Mouse (Mus musculus): ENCODE measurements around the gene St6gal1.

DNA sequence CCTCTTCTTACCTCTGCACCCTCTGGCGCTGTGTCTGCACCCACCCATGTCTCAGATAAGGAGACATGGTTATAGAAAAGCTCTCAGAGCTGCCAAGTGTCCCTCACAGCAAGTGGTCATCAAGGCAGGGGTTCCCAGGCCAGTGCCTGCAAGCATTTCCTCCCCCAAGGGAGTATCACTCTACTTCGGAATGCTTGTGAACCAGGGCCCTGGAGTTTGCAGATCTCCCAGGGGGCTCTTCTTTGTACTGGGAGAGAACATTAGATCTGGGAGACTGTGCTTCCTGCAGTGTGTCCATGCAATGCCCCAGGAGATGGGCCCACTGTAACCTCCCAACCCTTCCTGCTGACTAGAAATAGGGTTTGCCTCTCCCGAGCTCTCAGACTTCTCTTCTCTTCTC, 35.0 kb downstream of the St6gal1 start:
- TF ChIP-seq CTCF (IDR thresholded peaks at IDR 0.05; ENCODE audit: low read depth, low read length) (no peak), POLR2A (IDR thresholded peaks at IDR 0.05; ENCODE audit: borderline replicate concordance, low read depth, low read length) (no peak)

Measured in bone marrow macrophage, adult 2 months (primary cell).